Mouse (Mus musculus) kidney, adult 11 months (tissue): ENCODE measurements around the gene Arpc1b.
"Not testable (repeated sequence)": the region's sequence is repeated elsewhere in the genome, so short reads cannot be mapped to it uniquely, and the experiment has no call there.

Source experiments
- DNase-seq: peaks from one replicate; pipeline ENCODE4 v3.0.0; 2022

Arpc1b gene

DNA sequence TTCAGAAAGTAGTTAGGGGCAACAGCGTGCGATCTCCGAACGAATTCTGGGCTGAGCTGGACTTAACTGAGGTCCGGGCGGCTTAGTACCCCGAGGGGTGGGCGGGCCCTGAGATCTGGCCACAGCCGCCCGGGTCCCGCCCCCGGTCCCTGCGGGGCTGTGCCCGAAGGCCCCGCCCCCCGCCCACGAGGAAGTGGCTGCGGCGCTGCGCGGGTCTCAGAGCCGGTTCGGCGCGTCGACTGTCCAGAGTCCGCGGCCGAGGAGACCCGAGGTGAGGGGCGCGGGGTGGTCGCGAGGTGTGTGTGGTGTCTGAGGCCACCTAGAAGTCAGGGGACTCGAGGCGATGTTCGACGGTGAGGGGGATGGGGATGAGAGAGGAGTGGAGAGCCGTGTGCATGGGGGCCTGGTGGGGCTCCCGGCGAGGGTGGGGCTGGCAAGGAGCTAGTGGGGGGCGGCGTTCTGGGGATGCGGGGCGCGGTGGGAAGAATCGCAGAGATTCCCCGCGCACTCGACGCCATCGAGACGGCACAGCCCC is at the start of gene Arpc1b:
Gene Arpc1b (plus strand): TSS at position 145 of the 535 bp plus-strand sequence.
- DNase-seq = peak; percentile 58

DNA sequence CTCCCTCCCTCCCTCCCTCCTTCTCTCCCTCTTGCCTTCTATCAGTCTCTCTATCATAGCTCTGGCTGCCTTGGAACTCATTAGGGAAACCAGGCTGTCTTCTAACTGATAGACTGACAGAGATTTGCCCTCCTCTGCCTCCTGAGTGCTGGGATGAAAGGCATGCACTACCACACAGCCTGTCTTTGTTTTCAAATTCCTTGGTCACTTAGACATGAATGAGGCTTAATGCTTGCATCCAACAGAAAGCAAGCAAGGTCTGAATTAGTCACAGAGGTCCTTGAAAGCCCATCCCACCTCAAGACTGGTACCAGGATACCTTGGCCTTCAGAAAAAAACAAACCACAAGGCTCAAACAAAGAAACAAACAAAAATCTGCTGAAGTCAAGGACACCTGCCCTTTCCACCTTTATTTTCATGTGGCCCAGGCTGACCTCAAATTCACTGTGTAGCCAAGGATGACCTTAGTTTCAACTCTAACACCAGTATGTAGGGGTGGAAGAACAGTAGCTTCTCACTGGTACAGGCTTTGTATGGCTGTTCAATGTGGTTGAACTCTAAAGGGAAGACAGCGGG is 49.2 kb upstream of the Arpc1b start:
- DNase-seq = no peak

DNA sequence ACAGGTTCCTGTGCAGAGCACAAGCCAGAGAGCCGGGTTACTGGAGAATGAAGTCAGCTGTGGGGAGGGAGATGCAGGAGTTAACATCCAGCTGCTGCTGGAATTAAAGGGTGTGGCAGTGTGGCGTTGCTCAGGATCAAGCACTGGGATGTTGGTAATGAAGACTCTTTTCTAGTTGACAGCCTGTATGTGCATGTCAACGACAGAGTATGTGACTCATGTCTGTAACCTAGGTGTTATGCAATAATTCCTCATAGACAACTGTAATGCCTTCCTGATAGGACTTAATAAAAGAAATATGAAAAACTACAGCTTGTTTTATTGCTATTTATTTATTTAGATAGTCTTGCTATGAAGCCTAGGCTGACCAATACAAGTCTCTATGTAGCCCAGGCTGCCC is 45.2 kb upstream of the Arpc1b start:
- no peak for DNase-seq

DNA sequence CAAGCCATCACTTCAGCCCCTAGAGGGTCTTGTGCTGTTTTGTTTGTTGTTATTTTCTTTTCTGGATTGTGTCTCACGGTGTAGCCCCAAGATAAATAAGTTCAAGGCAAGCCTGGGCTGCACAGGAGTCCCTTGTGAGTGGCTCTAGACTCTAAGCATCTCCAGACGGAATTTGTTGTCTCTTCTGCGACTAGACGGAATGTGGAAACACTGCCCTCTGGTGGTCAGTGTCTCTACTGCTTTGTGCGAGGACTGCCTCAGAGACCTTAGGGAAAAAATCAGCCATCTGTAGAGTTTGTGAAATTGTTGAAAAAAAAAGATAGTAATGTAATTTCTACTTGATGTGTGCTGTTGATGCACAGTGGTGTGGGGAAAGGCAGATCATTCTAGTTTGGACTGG is 44.3 kb upstream of the Arpc1b start:
- peak; percentile 13 for DNase-seq

DNA sequence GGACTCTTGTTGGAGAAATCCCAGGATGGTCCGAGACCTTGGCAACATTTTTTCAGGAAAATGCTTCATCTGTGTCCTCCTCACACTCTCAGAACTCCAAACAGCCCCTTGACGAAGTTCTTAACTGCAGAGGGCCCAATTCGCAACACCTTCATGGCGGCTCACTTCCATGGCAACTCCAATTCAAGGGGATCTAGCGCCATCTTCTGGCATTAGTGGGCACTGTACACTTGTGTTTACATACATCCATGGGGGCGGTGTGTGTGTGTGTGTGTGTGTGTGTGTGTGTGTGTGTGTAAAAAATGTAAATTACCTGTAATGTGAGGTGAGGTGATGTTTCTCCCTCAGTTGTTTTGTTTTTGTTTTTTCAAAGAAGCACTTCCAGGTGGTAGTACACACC is 42.7 kb upstream of the Arpc1b start:
- DNase-seq = no peak

DNA sequence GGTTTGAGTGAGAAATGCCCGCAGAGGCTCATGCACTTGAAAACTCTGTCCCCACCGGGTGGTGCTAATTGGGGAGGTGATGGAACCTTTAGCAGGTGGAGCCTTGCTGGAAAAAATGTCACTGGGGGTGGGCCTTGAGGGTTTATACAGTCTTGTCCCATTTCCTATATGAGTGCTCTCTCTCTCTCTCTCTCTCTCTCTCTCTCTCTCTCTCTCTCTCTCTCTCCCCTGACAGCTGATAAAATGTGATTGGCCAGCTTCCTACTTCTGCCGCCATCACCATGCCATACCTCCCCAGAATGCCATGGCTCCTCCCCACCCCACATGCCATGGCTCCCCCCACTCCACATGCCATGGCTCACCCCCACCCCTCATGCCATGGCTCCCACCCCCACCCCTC is 38.9 kb upstream of the Arpc1b start:
- no peak for DNase-seq

DNA sequence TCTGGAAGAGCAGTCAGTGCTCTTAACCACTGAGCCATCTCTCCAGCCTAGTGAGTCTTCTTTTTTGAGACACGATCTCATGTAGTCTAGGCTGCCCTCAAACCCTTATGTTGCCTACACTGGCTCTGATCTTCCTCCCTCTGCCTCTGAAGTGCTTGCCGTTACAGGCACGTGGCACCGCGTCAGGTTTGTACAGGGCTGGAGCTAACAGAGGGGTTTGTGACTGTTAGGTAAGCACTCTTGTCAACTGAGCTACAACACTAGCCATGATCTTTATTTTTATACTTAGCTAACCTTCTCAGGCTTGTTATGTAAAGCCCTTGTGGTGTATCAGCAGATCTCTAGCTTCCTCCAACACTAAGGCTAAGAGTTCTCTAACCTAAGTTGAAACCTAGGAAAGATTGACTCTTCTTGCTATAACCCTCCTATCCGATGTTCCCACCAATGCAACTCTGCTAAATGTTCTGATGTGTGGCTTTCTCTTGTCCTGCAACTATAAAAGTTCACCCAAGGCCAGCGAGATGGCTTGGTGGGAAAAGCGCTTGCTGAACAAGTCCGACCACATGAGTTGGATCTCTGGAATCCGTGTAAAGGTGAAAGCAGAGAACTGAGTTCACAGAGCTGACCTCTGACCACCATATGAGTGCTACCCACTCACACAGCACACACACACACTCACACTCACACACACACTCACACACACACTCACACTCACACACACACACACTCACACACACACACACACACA is 32.0 kb upstream of the Arpc1b start:
- no peak for DNase-seq

DNA sequence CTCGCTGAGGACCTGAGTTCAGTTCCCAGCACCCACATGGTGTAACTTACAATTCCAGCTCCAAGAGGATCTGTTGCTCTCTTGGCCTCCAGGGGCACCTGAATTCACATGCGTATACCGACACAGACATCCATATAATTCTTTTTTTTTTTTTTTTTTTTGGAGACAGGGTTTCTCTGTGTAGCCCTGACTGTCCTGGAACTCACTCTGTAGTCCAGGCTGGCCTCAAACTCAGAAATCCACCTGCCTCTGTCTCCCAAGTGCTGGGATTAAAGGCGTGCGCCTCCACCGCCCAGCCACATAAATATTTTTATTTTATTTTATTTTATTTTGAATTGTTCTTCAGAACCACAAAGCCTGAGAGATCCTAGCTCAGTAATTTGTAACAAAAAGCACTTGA is 30.8 kb upstream of the Arpc1b start:
- DNase-seq = not testable (repeated sequence)

DNA sequence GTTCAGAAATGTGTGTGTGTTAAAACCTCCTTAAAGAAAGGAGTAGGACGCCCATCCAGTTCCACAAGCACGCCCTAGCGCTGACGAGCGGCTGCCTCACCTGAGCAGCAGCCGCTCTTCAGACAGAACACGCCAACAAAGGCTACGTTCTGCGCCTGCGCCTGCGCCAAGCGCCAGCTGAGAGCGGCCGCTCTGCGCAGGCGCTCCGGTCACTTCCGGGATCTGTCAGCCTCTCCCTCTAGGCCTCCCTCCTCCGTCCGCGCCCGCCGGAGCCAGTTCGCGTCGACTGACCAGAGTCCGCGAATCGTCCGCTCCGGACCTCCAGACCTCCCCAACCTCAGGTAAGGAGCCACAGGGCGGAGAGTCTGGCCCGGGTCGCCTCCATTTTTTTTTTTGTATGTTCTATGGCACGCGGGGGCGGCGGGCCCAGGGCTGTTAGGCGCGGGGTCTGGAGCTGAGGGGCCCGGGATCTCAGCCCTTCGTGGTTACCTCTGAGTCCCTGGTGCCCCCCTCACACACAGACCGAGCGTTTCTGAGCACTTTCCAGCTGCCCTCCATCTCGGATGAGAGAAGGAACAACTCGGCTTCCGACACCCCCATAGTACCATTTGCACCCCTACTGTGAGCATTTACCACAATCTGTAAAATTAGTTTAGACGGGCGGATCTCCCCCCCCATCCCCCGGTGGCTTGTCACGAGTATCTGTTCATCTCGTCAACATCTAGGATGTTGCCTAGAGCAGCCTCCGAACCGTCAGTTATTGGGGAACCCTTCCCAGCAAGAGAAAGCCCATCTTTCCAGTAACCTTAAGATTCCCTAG is 30.2 kb upstream of the Arpc1b start, which contains the start of the genes Arpc1a and Kpna7:
Gene Arpc1a (plus strand): TSS at position 199 of the 820 bp plus-strand sequence.
Gene Kpna7 (minus strand): TSS at position 399 of the 820 bp plus-strand sequence.
- DNase-seq = peak; percentile 95

DNA sequence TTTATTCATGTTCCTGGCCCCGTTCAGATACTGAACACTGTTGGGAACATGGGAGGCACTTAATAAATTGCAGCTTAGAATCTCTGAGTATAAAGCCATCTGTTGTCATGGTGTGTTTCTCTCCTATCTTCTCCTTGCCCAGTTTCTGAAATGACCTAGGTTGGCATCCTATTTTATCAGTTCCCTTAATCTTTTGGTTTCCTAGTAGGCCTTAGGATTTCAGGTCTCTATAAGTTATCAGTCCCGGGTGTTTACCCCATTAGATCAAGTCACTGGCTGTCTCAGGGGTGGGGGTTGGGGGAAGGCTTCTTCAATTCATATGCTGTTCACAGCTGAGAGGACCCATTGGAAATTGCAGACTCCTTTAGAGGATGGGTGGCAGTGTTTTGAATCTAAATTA is 29.2 kb upstream of the Arpc1b start:
- DNase-seq = no peak

DNA sequence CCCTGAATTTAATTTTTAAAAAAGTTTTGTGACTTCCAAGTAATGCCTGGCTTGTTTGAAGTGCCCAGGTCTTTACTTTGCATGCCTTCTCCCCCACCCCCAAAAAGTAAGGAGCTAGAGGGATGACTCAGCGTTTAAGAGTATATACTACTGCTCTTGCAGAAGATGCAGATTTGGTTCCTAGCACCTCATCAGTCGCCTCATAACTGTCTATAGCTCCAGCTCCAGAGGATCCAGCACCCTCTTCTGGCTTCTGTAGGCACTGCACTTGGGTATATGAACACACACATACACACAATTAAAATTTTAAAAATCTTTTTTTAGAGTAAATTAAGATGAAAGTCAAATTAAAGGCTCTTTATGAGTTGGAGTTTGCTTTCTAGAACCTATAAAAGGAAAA is 25.8 kb upstream of the Arpc1b start:
- no peak for DNase-seq

DNA sequence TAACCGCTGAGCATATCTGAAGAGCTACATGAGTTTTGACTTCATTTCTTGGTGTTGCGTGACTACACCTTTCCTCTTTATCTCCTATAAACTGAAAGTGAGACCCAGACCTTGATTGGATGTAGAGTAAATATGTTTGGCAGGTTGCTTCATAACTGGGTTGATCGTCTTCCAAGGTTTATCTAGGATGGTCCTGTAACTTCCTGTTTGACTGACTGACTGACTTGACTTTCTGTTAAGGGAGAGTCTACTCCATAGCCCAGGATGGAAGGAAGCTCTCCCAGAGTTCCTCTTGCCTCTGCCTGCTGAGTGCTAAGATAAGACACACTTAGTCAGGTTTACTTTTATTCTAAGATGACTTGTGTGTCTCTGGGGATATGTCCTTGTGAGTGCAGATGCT is 24.1 kb upstream of the Arpc1b start:
- no peak for DNase-seq

DNA sequence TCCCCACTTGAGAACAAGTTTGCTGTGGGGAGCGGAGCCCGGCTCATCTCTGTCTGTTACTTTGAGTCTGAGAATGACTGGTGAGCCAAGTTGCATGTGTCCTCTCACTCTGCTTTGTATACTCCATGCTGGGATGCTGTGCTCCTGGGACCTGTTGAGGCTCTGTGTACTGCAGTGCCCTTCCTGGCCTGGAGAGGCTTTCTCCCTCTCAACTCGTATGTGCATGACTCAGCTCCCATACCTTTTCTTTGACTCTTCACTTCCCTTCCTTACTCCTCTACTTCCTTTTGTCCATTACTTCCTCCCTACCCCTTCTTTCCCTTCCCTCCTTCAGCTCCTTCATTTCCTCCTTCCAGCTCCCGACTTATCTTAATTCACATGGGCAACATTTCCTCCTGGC is 17.8 kb upstream of the Arpc1b start:
- DNase-seq = no peak

DNA sequence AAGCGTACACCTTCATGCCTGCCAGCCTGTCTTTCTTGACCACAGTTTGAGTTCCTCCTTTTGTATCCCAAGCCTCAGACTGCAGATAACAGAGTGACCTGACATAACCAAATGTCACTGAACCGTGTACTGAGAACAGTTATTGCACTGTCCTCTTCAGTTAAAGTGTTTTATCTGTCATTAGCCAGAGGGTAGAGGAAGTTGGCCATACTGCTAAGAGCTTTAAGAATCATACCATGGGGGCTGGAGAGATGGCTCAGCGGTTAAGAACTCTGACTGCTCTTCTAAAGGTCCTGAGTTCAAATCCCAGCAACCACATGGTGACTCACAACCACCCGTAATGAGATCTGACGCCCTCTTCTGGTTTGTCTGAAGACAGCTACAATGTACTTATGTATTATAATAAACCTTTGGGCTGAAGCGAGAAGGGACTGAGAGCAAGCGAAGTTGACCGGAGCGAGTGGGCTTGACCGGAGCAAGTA is 15.6 kb upstream of the Arpc1b start:
- no peak for DNase-seq

DNA sequence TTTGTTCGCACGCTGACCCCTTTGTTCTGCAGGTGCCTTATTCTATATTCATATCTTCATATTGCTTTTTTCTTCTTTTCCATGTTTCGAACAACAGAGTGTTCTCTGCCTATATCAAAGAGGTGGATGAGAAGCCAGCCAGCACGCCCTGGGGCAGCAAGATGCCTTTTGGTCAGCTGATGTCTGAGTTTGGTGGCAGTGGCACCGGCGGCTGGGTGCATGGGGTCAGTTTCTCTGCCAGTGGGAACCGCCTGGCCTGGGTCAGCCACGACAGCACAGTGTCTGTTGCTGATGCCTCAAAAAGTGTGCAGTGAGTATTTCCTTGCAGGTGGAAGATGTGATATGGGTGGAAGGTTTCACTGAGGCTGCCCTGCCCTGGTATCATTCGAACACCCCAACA is 13.1 kb upstream of the Arpc1b start:
- no peak for DNase-seq

DNA sequence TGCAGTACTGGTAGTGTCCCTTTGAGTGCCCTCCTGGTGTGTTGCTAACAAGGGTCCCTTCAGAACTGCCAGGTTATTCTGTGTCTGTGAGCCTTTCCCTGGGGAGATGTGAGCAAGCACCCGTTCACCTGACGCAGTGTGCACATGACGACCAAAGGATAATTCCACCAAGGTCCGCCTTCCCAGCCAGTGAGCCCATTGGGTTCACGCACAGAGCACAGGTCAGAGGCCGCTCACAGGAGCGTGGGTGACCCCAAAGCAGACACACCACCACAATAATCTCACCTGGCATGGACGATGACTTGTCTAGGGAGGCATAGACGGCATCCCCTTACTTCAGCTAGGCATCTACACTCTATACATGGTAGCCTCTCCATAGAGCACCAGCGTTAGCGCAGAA is 12.6 kb upstream of the Arpc1b start:
- DNase-seq = not testable (repeated sequence)

DNA sequence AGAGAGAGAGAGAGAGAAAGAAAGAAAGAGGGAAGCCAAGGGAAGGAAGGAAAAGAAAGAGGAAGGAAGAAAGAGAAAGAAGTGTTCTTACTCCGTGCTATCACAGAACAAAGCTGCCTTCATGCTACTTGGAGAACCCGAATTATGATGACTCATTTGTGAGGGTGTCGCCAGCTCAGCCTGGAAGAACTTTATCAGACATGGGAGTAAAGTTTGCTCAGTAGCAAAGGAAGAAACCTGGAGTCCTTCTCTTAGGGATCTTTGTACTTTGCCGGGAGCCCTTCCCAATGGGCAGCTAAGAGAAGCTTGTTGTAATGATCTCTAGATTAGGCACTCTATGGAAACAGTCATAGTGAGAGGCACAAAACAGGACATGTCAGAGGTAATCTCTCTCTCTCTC is 11.3 kb upstream of the Arpc1b start:
- no peak for DNase-seq

DNA sequence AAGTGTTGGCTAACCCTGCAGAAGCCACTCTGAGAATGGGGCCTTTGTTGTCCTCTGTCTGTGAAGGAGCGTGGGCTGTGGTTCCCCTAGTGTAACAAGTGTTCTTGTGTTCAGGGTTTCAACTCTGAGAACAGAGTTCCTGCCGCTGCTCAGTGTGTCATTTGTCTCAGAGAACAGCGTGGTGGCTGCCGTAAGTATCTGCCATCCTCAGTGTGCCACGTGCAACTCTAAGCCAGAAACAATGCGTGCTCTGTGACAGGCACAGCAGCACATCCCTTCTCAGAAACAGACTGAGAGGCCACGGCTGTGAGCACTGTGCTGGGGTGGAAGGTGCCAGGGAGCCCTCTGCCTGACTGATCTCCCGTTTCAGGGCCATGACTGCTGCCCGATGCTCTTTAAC is 9.7 kb upstream of the Arpc1b start:
- no peak for DNase-seq

DNA sequence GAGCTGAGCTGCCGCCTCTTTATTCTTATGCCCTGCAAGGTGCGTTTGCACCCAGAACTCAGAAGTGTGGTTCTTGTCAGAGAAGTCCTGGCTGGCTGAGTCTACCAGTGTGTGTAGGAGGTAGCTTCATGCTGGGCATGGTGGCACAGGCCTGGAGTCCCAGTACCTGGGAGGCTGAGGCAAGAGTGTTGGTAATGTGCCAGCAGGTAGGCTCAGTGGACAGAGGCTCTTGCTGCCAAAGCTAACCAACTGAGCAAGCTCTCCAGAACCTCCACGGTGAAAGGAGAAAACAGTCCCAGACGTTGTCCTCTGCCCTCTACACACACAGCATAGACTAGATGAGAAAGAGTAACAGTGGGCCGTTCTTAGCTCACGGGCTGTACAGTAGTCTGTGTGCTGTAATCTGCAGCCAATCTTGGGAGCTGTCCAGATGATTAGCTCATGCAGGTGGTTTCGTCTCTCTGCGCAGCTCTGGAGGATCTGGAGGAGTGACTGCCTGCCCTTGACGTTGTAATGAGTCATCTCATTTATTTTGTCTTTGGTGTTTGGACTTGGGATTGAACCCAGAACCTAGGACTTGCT is 8.2 kb upstream of the Arpc1b start:
- DNase-seq = no peak

DNA sequence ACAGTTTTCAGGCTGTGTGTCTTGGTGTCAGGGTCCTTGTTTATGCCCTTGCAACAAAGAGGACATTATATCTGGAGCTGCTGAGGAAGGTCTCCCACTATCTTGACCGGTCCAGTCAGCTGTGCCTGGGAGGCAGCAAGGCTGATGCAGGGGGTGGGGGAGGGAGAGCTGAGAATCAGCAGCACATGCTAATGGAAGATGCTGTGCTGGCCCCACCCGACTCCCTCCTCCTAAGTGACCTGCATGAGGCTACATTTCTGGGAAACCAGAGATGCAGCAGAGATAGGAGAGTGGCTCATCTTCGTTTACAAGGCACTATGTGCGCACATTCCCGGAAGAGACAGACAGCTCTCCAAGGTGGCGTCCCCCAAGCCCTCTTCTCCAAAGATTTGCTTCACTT is 3.6 kb upstream of the Arpc1b start:
- DNase-seq = no peak

DNA sequence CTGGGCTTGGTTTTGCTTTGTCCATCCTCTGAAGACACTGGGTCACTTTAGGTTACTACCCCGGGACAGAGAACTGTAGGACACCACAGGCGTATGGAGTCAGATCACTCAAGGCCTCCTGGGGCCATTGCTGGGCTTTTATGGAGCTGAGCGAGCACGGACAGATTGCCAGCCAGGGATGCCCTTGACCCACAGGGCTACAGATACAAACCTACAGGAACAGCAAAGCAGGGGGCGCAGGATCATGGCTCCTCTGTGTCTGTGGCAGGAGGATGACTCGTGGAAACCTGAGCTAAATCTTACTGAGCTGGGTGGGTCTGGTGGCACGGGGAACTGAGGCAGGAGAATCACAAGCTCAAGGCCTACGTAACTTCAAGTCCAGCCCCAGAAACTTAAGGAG is 1.4 kb upstream of the Arpc1b start:
- no peak for DNase-seq

DNA sequence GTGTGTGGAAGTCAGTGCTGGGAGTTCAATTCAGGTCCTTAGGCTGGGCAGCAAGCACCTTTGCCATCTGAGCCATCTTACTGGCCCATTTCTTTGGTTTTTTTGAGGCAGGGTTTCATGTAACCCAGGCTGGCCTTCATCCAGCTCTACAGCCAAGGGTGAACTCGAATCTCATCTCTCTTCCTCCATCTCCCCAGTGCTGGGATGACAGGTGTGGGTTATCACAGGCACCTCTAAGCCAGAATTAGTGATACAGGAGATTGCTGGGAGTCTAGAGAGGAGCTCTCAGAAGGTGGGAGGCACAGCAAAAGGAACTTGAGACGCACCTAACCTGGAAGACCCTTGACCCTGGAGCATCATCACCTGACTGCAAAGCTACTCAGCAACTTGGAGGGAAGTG is 599 bp upstream of the Arpc1b start:
- DNase-seq = no peak
